Mouse (Mus musculus): ENCODE results near the gene Tesmin. TPM values are rescaled to one million over a fixed set of nuclear protein-coding genes. Genes with fewer than 3 reads are reported as not detected.

Tesmin gene
- total RNA-seq, 2 experiments from 2014 or later: 1.1 to 1.7 TPM

GRCm38 (mm10) chr19:3389089-3389488 lies 432 bp downstream of the Tesmin start:
- ATAC-seq (replicated peaks; ENCODE audit: poor library complexity): peak; percentile 80

GRCm38 (mm10) chr19:3392384-3392783 lies 3.7 kb downstream of the Tesmin start:
- peak; percentile 62 for ATAC-seq (replicated peaks; ENCODE audit: poor library complexity)

- no peak for ATAC-seq (replicated peaks; ENCODE audit: poor library complexity)
Measured at GRCm38 (mm10) chr19:3394216-3394615, 5.6 kb downstream of the Tesmin start.

GRCm38 (mm10) chr19:3400057-3400456 lies 11.4 kb downstream of the Tesmin start:
- ATAC-seq (replicated peaks; ENCODE audit: poor library complexity): no peak

- ATAC-seq (replicated peaks; ENCODE audit: poor library complexity): peak; percentile 62
Measured at GRCm38 (mm10) chr19:3401504-3401903, 12.8 kb downstream of the Tesmin start.

GRCm38 (mm10) chr19:3401943-3402342 lies 13.3 kb downstream of the Tesmin start:
- ATAC-seq (replicated peaks; ENCODE audit: poor library complexity): no peak; the same call in 1 of the 2 replicates

- ATAC-seq (replicated peaks; ENCODE audit: poor library complexity): no peak
Measured at GRCm38 (mm10) chr19:3402390-3402789, 13.7 kb downstream of the Tesmin start.

GRCm38 (mm10) chr19:3404030-3404429 lies 15.4 kb downstream of the Tesmin start:
- ATAC-seq (replicated peaks; ENCODE audit: poor library complexity): peak; percentile 62

- ATAC-seq (replicated peaks; ENCODE audit: poor library complexity): no peak
Measured at GRCm38 (mm10) chr19:3405531-3406281, 17.0 kb downstream of the Tesmin start.

- ATAC-seq (replicated peaks; ENCODE audit: poor library complexity): peak; percentile 77
Measured at GRCm38 (mm10) chr19:3414268-3414733, 25.6 kb downstream of the Tesmin start, which contains the start of gene Gal. Gene Gal (minus strand): TSS chr19:3414544.

GRCm38 (mm10) chr19:3419251-3419650 lies 30.6 kb downstream of the Tesmin start:
- no peak for ATAC-seq (replicated peaks; ENCODE audit: poor library complexity)

GRCm38 (mm10) chr19:3422488-3422887 lies 33.8 kb downstream of the Tesmin start:
- ATAC-seq (replicated peaks; ENCODE audit: poor library complexity): peak; percentile 22; the same call in 1 of the 2 replicates

GRCm38 (mm10) chr19:3422981-3423380 lies 34.3 kb downstream of the Tesmin start:
- peak; percentile 97 for ATAC-seq (replicated peaks; ENCODE audit: poor library complexity)

GRCm38 (mm10) chr19:3424214-3424613 lies 35.6 kb downstream of the Tesmin start:
- no peak for ATAC-seq (replicated peaks; ENCODE audit: poor library complexity)

- no peak for ATAC-seq (replicated peaks; ENCODE audit: poor library complexity)
Measured at GRCm38 (mm10) chr19:3428057-3428830, 39.6 kb downstream of the Tesmin start.

GRCm38 (mm10) chr19:3429156-3429816 lies 40.6 kb downstream of the Tesmin start:
- ATAC-seq (replicated peaks; ENCODE audit: poor library complexity): no peak

GRCm38 (mm10) chr19:3431066-3431465 lies 42.4 kb downstream of the Tesmin start:
- ATAC-seq (replicated peaks; ENCODE audit: poor library complexity): no peak

GRCm38 (mm10) chr19:3431969-3432368 lies 43.3 kb downstream of the Tesmin start:
- ATAC-seq (replicated peaks; ENCODE audit: poor library complexity): 0 out of 2 replicates have a peak, but pooled peaks have one; percentile 24

GRCm38 (mm10) chr19:3434124-3434523 lies 45.5 kb downstream of the Tesmin start:
- ATAC-seq (replicated peaks; ENCODE audit: poor library complexity): peak; percentile 18; the same call in 1 of the 2 replicates

GRCm38 (mm10) chr19:3434641-3435040 lies 46.0 kb downstream of the Tesmin start:
- no peak for ATAC-seq (replicated peaks; ENCODE audit: poor library complexity)

GRCm38 (mm10) chr19:3435824-3436223 lies 47.2 kb downstream of the Tesmin start:
- no peak for ATAC-seq (replicated peaks; ENCODE audit: poor library complexity)
